Mouse (Mus musculus) thymus, adult 2 months (tissue): Measurements from ENCODE around the gene Polr3b.

Source experiments
- CTCF ChIP-seq: fragments of 200-500 bp; IDR thresholded peaks from 2 replicates; pipeline ENCODE4 v1.5.1; 2012; ENCODE audit warnings: mild to moderate bottlenecking, control low read depth, low read length, moderate library complexity, borderline replicate concordance; ENCODE audit not compliant: control insufficient read depth, poor library complexity, insufficient read depth; ENCODE audit errors: extremely low read depth
- POLR2A ChIP-seq: fragments of 200-500 bp; IDR thresholded peaks from 2 replicates; pipeline ENCODE4 v1.6.1; 2012; ENCODE audit warnings: mild to moderate bottlenecking, low read length, control low read depth, moderate library complexity; ENCODE audit not compliant: control insufficient read depth, poor library complexity, insufficient read depth; ENCODE audit errors: extremely low read depth

- TF ChIP-seq POLR2A (no peak), CTCF (no peak)
Observed at GRCm38 (mm10) chr10:84573671-84574420, 48.2 kb upstream of the Polr3b start.
